Mouse (Mus musculus) spleen, adult 12 weeks (tissue): ENCODE results near the gene Pcnx.
A peak's percentile ranks its signal among the peaks of the same experiment; 100 is the strongest.

Experiments
- DNase-seq: peaks from one replicate; pipeline ENCODE4 v3.0.0; 2022; ENCODE audit warnings: low spot score

Gene Pcnx

DNA sequence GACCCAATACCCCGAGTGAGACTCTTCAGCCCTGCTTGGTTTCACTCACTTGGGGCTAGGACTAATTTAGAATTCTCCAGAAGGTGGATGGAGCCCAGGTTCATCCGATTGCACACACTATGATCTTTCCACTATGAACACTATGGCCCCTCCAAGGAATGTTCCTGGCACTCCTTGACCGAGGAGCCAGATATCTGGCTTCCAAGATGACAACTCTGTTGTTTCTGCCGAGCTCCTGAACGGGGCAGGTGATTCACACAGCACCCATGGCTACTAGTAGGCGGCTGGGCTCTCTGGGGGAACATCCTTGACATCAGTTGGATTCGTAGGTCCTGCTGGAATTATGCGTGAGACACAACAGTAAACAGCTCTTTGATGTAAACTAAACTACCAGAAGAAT lies 4.8 kb upstream of the Pcnx start:
- DNase-seq = no peak

GRCm38 (mm10) chr12:81856696-81857095 lies 3.1 kb upstream of the Pcnx start:
- no peak for DNase-seq

DNA sequence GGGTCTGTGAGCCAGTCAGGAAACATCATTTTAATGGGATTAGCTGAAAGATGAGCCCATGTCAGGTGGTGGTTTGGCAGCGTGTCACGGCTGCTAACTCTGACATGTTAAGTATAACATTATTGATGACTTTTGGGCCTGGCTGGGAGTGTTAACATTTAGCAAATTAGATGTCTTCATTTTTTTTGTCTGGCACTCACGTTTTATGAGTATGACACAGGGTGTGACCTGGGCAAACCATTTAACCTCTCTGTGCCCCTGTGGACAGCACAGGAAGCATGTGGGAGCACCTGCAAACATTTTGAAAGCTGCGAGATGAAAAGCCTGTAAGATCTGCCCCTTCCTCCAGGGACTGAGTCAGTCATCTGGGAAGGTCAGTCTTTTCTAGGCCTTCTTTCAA lies 2.6 kb upstream of the Pcnx start:
- DNase-seq = no peak

DNA sequence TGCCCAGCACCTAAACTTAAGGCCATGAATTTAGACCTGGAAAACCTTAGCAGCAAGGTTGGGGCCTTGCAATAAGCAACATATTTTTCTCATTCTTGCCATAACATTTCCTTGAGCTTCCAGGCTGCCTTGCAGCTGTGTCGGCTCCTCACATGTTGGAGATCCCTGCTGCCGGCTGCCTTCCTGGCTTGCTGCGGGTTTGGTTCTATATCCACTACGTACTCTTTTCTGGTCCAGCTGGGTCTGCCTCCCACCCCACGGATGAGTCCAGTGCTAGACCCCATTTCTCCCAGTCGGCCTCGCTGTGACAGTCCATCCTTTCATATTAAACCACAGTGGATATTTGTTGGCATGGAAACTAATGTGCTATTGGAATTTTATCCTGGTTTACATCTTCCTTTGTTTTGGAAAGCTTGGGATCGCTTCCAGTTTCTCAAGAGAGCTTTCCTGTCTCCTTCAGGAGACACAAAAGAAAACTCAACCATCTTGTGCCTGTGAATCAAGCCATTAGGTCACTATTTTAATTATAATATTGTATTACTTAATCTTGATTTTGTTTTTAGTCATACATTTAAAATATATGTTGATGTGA lies 1.7 kb upstream of the Pcnx start:
- DNase-seq = no peak

DNA sequence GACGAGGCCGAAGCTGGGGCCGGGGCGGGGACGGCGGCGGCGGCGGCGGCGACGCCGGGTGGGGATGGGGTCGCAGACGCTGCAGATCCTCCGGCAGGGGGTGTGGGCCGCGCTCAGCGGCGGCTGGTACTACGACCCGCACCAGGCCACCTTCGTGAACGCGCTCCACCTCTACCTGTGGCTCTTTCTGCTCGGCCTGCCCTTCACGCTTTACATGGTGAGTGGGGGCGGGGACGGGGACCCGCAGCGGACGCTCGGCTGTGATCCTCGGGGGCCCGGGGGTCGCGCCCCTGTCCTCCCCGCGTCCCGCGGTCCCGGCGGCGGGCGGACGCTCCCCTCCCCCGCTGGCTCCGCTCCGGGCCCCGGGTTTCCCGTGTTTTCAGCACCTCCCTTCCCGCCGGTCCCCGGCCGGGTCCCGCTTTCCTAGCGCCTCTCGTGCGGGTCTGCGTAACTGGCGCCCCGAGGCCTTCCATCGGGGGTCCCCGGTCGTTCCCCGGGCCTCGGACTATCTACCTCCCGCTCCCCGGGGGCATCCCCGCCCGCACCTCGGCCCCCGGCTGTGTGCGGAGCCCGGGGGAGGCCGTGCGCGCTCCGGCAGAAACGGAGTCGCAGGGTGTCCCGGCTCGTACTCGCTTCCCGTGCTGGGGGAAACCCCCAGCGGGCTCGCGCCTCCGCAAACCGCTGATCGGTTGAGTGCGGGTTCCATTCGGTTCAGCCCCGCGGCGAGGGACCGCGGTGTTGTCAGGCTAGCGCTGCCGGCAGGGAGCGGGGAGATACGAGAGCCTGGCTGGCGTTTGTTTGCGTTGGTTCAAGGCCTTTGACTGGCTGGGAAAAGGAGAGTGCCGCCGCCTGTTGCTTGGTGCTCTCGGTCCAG lies 722 bp downstream of the Pcnx start:
- peak; percentile 35 for DNase-seq

DNA sequence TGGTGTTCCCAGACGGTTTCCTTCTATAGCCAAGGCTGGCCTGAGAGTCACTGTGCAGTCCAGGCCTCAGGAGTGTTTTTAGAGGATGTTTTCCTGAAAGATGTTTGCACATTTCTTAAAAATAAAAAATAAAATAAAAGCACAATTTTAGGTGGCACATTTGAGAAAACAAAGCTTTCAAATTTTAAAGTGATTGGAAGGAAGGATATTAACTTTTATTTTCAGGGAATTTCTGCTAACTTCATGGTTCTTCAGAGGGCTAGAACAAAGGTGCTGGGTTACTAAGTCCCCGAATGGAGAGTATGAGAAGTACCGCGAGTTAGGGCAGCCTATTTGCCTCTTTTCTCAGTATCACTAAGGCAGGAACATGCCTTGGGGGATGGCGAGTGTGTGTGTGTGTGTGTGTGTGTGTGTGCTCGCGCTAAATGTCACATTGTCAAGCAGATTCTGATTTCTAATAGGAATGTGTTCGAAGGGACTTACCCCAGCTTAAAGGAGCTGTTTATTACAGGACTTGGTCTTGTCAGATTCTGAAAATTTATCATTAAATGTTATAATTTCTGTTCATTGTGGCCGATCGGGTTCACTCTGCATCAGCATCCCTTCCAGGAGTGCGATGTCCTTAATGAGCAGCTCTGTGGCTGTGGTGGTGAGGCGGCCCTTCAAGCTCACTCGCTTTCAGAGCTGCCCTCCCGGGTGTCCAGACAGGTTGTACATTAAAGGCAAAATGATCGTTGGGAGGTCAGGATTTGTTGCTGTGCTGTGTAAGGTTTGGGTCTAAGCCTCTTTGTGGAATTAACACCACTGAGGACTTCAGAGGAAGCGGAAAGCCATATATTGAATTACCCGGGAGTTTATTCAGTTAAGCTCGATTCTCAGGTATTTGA lies 1.6 kb downstream of the Pcnx start:
- no peak for DNase-seq

- DNase-seq = no peak
Observed at GRCm38 (mm10) chr12:81862351-81862802, 2.6 kb downstream of the Pcnx start.

GRCm38 (mm10) chr12:81863949-81864348 lies 4.1 kb downstream of the Pcnx start:
- DNase-seq = no peak

- DNase-seq = no peak
Observed at GRCm38 (mm10) chr12:81865183-81865582, 5.4 kb downstream of the Pcnx start.

- no peak for DNase-seq
Observed at GRCm38 (mm10) chr12:81867316-81867715, 7.5 kb downstream of the Pcnx start.

DNA sequence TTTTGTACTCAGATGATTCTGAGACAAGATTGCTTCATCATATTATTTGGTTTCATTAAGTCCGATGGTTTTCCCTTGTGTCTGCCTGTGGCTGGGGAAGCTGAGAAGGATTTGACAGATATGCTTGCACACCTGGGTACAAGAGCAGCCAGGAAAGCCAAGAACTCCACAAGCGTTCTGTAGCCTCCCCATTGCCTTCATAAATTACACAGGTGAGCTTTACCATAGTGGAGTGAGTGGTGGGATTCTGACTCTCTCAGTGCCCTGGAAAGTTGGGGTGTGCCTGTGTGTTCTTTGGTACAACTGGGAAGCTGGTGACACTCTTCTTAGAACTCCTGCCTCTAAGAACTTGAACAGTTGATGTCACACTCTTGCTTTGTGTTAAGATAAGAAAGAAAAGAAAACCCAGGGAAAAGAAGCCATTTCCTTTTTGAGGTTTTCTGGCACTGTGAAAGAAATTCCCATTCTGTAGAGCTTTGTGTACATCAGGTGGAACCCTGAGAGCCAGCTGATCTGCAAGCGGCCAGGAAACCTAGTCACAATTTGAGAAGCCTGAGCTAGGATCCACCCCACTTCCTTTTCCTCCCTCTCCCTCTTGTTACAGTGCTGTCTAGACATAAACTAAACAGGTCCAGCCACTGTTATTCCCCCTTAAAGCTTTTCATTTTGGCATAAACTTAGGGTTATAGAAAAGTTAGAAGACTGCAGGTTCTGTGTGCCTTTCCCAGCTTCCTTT lies 9.6 kb downstream of the Pcnx start:
- no peak for DNase-seq

DNA sequence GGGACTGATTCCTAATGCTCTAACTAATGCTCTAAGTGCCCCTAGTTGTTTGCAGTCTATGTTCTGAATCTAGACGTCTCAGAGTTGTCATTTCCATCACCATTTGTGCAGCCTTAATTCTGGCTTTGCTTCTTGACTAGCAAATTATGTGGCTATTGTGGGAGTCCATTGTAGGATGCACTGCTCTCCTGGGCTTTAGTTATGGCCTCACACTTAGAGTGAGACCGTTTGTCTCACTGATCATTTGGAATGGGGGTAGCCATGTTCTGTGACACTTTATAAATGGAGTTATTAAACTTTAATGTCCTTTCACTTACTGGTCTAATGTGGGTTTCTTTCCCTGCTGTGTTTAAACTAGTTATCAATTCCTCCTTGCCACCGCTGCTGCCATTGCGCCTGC lies 13.5 kb downstream of the Pcnx start:
- no peak for DNase-seq

GRCm38 (mm10) chr12:81880161-81880560 lies 20.3 kb downstream of the Pcnx start:
- no peak for DNase-seq

- no peak for DNase-seq
Observed at GRCm38 (mm10) chr12:81883255-81884106, 23.7 kb downstream of the Pcnx start.

DNA sequence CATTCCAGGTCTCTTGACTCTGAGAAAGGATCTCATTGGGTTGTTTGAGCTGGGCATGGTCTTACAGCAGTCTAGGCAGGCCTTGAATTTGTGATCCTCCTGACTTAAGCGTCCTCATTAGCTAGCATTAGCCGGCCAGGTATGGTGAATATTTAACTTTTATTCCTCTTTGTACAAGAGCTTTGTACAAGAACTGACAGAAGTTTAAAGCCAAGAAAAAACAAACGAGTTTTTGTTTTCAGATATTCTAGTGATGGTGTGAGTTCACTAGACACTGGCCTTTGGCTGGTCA lies 24.2 kb downstream of the Pcnx start:
- no peak for DNase-seq

- no peak for DNase-seq
Observed at GRCm38 (mm10) chr12:81884983-81885382, 25.2 kb downstream of the Pcnx start.

GRCm38 (mm10) chr12:81885982-81886381 lies 26.2 kb downstream of the Pcnx start:
- DNase-seq = no peak

DNA sequence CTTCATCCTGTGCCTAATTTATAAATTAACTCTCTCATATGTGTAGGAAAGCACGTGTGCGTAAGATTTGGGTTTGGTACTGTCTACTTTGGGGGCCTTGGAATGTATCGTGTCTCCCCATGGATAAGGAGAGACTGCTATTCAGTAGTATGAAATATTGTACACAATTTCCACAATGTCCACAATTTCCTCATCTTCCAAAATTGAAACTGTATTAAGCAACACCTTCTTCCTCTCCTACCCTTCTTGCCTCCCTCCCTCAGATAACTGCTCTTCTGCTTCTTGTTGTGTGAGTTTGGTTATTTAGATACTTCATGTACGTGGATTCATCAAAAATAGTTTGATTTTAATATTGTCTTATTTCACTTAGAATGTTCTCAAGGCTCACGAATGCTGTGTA lies 29.1 kb downstream of the Pcnx start:
- DNase-seq = no peak

- no peak for DNase-seq
Observed at GRCm38 (mm10) chr12:81891946-81892345, 32.1 kb downstream of the Pcnx start.

DNA sequence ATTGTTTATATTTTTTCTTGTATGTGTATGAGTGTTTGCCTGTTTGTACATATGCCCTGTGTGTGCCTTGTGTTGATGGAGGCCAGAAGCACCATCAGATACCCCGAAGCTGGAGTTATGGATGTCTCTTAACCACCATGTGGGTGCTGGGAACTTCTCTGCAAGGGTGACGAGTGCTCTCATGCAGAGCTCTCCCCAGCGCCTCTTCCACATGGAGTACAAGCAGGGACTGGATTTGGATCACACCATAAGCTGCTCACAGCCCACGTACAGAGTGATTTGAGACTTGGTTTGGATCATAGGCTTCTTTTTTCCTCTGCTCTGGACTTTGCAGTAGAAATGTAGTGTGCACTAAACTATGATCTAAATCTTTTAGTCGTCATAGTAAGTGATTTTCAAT lies 34.5 kb downstream of the Pcnx start:
- DNase-seq = no peak

DNA sequence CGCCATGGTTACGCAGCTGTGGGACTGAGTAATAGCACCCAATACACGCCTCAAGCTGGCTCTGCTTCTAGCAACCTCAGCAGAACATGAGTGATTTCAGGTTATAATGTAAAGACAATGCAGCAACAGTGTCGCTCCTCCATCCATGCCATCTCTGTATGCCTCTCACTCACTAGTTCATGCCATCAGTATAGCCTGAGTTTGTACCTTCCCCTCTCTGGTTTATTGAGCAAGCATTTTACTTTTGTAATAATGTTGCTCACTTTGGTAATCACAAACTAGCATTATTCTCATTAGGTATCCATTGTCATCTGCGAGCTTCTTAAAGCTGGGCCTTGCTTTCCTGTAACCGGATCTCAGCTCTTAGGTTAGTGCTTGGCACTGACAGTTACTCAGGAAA lies 36.2 kb downstream of the Pcnx start:
- no peak for DNase-seq
